Mouse (Mus musculus): ENCODE data around the gene Timm13. TPM values are rescaled to one million over a fixed set of nuclear protein-coding genes. Genes with fewer than 3 reads are reported as not detected.

The Timm13 gene
- polyA plus RNA-seq, 1 experiment: 310 TPM

DNA sequence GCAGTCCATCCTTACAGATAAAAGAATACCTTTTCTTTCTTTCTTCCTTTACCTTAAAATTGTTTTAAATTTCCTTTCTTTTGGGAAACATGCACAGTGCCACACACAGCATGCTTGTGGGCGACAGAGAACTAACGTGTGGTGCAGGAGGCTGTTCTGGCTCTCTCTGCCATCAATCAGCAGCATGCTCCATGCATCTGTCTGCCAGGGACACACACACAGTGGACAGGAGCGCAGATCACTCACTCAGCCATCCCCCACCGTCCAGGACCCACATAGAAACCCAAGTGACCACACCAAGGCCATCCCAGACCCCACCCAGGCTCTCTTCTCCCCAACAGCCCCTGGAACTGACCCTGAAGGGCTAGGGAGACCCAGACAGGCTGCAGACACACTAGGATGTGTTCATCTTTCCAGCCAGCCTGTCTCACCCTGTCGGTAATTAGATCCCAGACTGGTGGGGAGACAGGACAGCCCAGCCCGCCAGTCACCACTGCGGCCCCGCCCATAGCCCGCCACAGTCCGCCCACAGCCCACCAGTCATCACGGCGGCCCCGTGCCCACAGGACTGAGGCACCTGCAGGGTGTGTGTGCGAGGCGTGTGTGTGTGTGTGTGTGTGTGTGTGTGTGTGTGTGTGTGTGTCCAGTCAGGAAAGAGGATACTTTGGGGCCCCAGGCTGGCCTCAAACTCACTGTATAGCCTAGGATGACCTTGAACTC, 38.2 kb upstream of the Timm13 start:
- no peak for DNase-seq
- Histone ChIP-seq H3K4me1 (replicated peaks; ENCODE audit: control insufficient read depth, insufficient read depth, low read length) (peaks cover 39% of the 10 kb centered on the region), H3K4me3 (ENCODE audit: control insufficient read depth, insufficient read depth, low read length) (no peak overlapping the region), H3K27ac (ENCODE audit: control insufficient read depth, insufficient read depth, low read length) (no peak overlapping the region), H3K27me3 (ENCODE audit: control insufficient read depth, insufficient read depth, low read length) (peaks cover 2% of the 10 kb centered on the region; the same call in 1 of the 2 replicates), H3K36me3 (ENCODE audit: control insufficient read depth, insufficient read depth, low read length) (no peaks in the 10 kb centered on the region)
- TF ChIP-seq CTCF (IDR thresholded peaks at IDR 0.05; ENCODE audit: borderline replicate concordance, control insufficient read depth, extremely low read depth, insufficient read depth, low read length, poor library complexity): no peak
- no peak for TF ChIP-seq POLR2A (IDR thresholded peaks at IDR 0.05; ENCODE audit: control insufficient read depth, extremely low read depth, insufficient read depth, low read length, poor library complexity)
- 17% methylated on average over 15 of the region's 15 CpGs for WGBS

DNA sequence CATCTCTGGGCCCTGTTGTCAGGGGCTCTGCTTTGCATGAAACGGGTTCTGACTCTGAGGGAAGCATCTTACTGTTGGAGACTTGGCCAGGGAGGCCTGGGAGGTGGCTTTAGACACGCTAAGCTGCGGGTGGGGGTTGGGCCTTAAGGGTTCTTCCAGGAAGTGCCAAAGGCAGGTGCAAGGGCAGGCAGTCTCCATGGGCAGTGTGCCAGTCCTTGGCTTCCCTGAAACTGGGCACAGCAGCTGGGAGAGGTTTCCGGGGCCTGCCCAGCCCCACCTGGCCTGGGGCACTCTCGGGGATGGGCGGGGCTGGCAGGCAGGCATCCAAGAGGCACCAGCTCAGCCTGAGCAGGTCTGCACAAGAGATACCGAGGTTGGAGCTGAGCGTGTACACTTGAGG, 36.9 kb upstream of the Timm13 start:
- Histone ChIP-seq H3K27me3 (ENCODE audit: control insufficient read depth, insufficient read depth, low read length) (peaks cover 5% of the 10 kb centered on the region; the same call in 1 of the 2 replicates), H3K4me3 (ENCODE audit: control insufficient read depth, insufficient read depth, low read length) (no peak overlapping the region), H3K4me1 (replicated peaks; ENCODE audit: control insufficient read depth, insufficient read depth, low read length) (peaks cover 44% of the 10 kb centered on the region), H3K36me3 (ENCODE audit: control insufficient read depth, insufficient read depth, low read length) (no peaks in the 10 kb centered on the region), H3K27ac (ENCODE audit: control insufficient read depth, insufficient read depth, low read length) (no peak overlapping the region)
- no peak for DNase-seq
- TF ChIP-seq CTCF (IDR thresholded peaks at IDR 0.05; ENCODE audit: borderline replicate concordance, control insufficient read depth, extremely low read depth, insufficient read depth, low read length, poor library complexity): no peak
- TF ChIP-seq POLR2A (IDR thresholded peaks at IDR 0.05; ENCODE audit: control insufficient read depth, extremely low read depth, insufficient read depth, low read length, poor library complexity): no peak
- 8% methylated on average over 8 of the region's 8 CpGs for WGBS

DNA sequence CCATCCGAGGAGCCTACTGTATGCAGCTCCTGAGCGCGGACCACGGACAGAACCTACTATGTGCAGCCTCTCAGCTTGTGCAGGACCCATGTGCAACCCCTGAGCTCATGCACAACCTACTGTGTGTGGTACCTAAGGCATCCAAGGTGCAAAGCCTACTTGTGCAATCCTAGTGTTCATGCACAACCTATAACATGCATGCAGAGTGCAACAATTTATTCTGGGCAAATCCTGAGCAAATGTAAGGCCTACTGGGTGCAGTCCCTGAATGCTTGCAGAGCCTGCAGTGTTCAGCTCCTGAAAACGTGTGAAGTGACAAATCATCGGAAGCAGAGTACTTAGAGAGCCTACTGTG, 36.0 kb upstream of the Timm13 start:
- H3K4me3 ChIP-seq (ENCODE audit: control insufficient read depth, insufficient read depth, low read length): no peak overlapping the region
- TF ChIP-seq CTCF (IDR thresholded peaks at IDR 0.05; ENCODE audit: borderline replicate concordance, control insufficient read depth, extremely low read depth, insufficient read depth, low read length, poor library complexity): no peak
- TF ChIP-seq POLR2A (IDR thresholded peaks at IDR 0.05; ENCODE audit: control insufficient read depth, extremely low read depth, insufficient read depth, low read length, poor library complexity): no peak
- peaks cover 52% of the 10 kb centered on the region for H3K4me1 ChIP-seq (replicated peaks; ENCODE audit: control insufficient read depth, insufficient read depth, low read length)
- DNase-seq: no peak
- H3K27me3 ChIP-seq (ENCODE audit: control insufficient read depth, insufficient read depth, low read length): peaks cover 8% of the 10 kb centered on the region; the same call in 1 of the 2 replicates
- 28% methylated on average over 6 of the region's 6 CpGs for WGBS
- no peak overlapping the region for H3K27ac ChIP-seq (ENCODE audit: control insufficient read depth, insufficient read depth, low read length)
- no peaks in the 10 kb centered on the region for H3K36me3 ChIP-seq (ENCODE audit: control insufficient read depth, insufficient read depth, low read length)

DNA sequence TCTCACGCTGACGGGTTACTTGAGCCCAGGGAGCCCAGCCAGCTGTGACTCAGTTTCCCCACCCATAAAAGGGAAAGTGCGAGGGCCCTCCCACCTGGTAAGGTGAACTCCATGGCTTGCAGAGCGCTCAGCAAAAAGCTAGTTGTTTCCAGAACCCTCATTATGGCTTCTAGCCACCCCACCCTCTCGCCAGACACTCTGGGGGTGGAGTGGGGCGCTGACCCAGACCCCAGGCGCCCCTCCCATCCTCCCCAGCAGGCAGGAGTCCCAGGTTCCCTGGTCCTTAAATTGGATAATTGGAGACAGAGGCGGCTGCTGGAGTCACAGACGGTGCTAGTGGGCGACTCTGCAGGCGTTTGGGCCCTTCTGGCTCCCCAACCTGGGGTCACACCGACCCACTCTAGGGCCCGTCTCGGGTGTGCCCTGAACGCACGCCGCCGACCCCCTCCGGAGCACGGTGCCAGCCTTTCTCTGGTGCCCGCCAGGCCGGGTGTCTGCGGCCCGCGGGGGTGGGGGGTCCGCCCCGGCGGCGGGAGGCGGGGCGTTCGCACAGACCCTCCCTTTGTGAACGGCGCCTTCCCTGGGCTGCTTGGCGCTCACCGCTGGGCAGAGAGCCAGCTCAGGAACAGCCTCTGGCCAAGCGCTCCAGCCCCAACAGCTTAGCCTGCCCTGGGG, 35.5 kb upstream of the Timm13 start:
- H3K4me3 ChIP-seq (ENCODE audit: control insufficient read depth, insufficient read depth, low read length): no peak overlapping the region
- DNase-seq: no peak
- 13% methylated on average over 37 of the region's 37 CpGs for WGBS
- H3K27ac ChIP-seq (ENCODE audit: control insufficient read depth, insufficient read depth, low read length): no peak overlapping the region
- peaks cover 55% of the 10 kb centered on the region for H3K4me1 ChIP-seq (replicated peaks; ENCODE audit: control insufficient read depth, insufficient read depth, low read length)
- H3K36me3 ChIP-seq (ENCODE audit: control insufficient read depth, insufficient read depth, low read length): no peaks in the 10 kb centered on the region
- H3K27me3 ChIP-seq (ENCODE audit: control insufficient read depth, insufficient read depth, low read length): peaks cover 12% of the 10 kb centered on the region; the same call in 1 of the 2 replicates
- no peak for TF ChIP-seq POLR2A (IDR thresholded peaks at IDR 0.05; ENCODE audit: control insufficient read depth, extremely low read depth, insufficient read depth, low read length, poor library complexity)

DNA sequence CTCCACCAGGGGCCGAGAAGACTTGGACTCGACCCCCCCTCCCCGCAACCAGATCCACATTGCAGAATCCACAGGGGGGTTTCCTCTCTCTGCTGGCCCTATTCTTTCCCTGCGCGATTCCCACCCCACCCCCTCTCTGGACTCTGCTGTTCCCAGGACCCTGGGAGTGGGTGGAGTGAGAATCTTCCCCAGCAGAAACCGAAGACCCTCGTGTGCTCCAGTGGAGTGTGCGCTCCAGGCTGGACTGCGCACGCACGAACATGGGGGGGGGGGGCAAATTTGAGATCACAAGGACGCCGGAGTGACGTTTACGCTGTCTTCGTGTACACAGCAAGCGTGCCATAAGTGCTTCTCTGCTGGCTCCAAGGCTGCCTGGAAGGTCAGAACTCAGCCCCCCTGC, 34.9 kb upstream of the Timm13 start:
- no peak overlapping the region for H3K4me3 ChIP-seq (ENCODE audit: control insufficient read depth, insufficient read depth, low read length)

DNA sequence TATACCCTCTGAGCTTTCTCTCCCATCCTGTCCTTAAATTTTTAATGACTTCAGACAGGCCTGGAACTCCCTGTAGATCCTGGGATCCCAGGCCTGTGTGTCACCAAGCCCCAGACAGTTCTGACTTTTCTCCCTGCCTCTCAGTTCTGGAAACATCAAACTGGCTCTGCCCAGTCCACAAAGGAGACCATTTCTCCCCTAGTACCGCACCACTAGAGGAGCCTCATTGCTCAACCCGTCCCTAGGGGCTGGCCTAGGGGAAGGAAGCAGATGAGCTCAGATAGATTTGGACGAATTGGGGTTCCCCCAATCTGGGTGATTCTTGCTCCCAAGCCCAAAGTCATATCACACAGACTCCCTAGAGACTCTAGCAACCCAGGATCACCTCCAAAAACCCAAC, 34.5 kb upstream of the Timm13 start:
- no peak overlapping the region for H3K4me3 ChIP-seq (ENCODE audit: control insufficient read depth, insufficient read depth, low read length)
- TF ChIP-seq POLR2A (IDR thresholded peaks at IDR 0.05; ENCODE audit: control insufficient read depth, extremely low read depth, insufficient read depth, low read length, poor library complexity) (no peak), CTCF (IDR thresholded peaks at IDR 0.05; ENCODE audit: borderline replicate concordance, control insufficient read depth, extremely low read depth, insufficient read depth, low read length, poor library complexity) (no peak)
- no peak overlapping the region for H3K27ac ChIP-seq (ENCODE audit: control insufficient read depth, insufficient read depth, low read length)
- peaks cover 55% of the 10 kb centered on the region for H3K4me1 ChIP-seq (replicated peaks; ENCODE audit: control insufficient read depth, insufficient read depth, low read length)
- no peaks in the 10 kb centered on the region for H3K36me3 ChIP-seq (ENCODE audit: control insufficient read depth, insufficient read depth, low read length)
- 46% methylated on average over 3 of the region's 3 CpGs for WGBS
- peaks cover 14% of the 10 kb centered on the region; the same call in 1 of the 2 replicates for H3K27me3 ChIP-seq (ENCODE audit: control insufficient read depth, insufficient read depth, low read length)
- no peak for DNase-seq

More for the DNA sequence above, 34.9 kb upstream of the Timm13 start:
- H3K4me1 ChIP-seq (replicated peaks; ENCODE audit: control insufficient read depth, insufficient read depth, low read length): peaks cover 55% of the 10 kb centered on the region
- WGBS: 48% methylated on average over 17 of the region's 17 CpGs
- TF ChIP-seq CTCF (IDR thresholded peaks at IDR 0.05; ENCODE audit: borderline replicate concordance, control insufficient read depth, extremely low read depth, insufficient read depth, low read length, poor library complexity): no peak
- TF ChIP-seq POLR2A (IDR thresholded peaks at IDR 0.05; ENCODE audit: control insufficient read depth, extremely low read depth, insufficient read depth, low read length, poor library complexity): no peak
- H3K36me3 ChIP-seq (ENCODE audit: control insufficient read depth, insufficient read depth, low read length): no peaks in the 10 kb centered on the region
- peaks cover 14% of the 10 kb centered on the region; the same call in 1 of the 2 replicates for H3K27me3 ChIP-seq (ENCODE audit: control insufficient read depth, insufficient read depth, low read length)
- DNase-seq: no peak
- no peak overlapping the region for H3K27ac ChIP-seq (ENCODE audit: control insufficient read depth, insufficient read depth, low read length)
